Mouse (Mus musculus): Measurements from ENCODE around the gene Mrpl22.

- TF ChIP-seq POLR2A (IDR thresholded peaks at IDR 0.05; ENCODE audit: control insufficient read depth, low read depth, low read length): no peak
- no peak for TF ChIP-seq CTCF (IDR thresholded peaks at IDR 0.05; ENCODE audit: control insufficient read depth, insufficient read depth, insufficient replicate concordance, low read depth, low read length)
Observed at GRCm38 (mm10) chr11:58167822-58168166, 3.7 kb upstream of the Mrpl22 start.
